Mouse (Mus musculus) kidney, adult 2 months (tissue): ENCODE results near the gene Nol4l.

Experiments
- CTCF ChIP-seq: fragments of 200-500 bp; conservative IDR thresholded peaks from 2 replicates; pipeline ENCODE4 v1.5.1; 2011; ENCODE audit warnings: low read depth, mild to moderate bottlenecking, control low read depth, low read length, moderate library complexity, mixed read lengths; ENCODE audit not compliant: insufficient read depth, insufficient read length
- POLR2A ChIP-seq: fragments of 200-500 bp; IDR thresholded peaks from one replicate; pipeline ENCODE4 v1.6.1; 2011; ENCODE audit warnings: low read depth, low read length, control low read depth

- TF ChIP-seq POLR2A = no peak
- no peak for TF ChIP-seq CTCF
These were observed 83.3 kb downstream of the Nol4l start for GRCm38 (mm10) chr2:153446476-153446875.
